Mouse (Mus musculus): ENCODE data around the gene Tjp2. TPM values are rescaled to one million over a fixed set of nuclear protein-coding genes. Genes with fewer than 3 reads are reported as not detected.

Tjp2 gene
- polyA plus RNA-seq, 2 experiments = 12.1 to 14.9 TPM

- WGBS = 97% methylated on average over 1 of the region's 1 CpGs
- Histone ChIP-seq H3K4me3 (replicated peaks; ENCODE audit: low read length) (no peak overlapping the region), H3K4me2 (replicated peaks; ENCODE audit: low read depth, low read length, severe bottlenecking) (no peak overlapping the region), H3K27ac (replicated peaks; ENCODE audit: low read depth, low read length) (no peak overlapping the region), H3K4me1 (ENCODE audit: control insufficient read depth, insufficient read depth, low read length) (peaks cover 6% of the 10 kb centered on the region), H3K36me3 (ENCODE audit: control insufficient read depth, insufficient read depth, low read length) (no peaks in the 10 kb centered on the region), H3K27me3 (ENCODE audit: control insufficient read depth, insufficient read depth, low read length) (no peaks in the 10 kb centered on the region), H3K9me3 (ENCODE audit: control insufficient read depth, low read length) (no peaks in the 10 kb centered on the region), H3K9ac (ENCODE audit: low read depth, low read length, severe bottlenecking) (no peak overlapping the region)
- no peak for ATAC-seq (ENCODE audit: low FRiP score, low read depth)
- no peak for DNase-seq (ENCODE audit: low spot score)
- no peak for TF ChIP-seq POLR2A (IDR thresholded peaks at IDR 0.05; ENCODE audit: borderline replicate concordance, extremely low read depth, insufficient read depth, insufficient read length)
These were observed 167.9 kb downstream of the Tjp2 start for GRCm38 (mm10) chr19:24056880-24057279.

- no peaks in the 10 kb centered on the region for H3K36me3 ChIP-seq (ENCODE audit: control insufficient read depth, insufficient read depth, low read length)
- DNase-seq (ENCODE audit: low spot score) (no peak), ATAC-seq (ENCODE audit: low FRiP score, low read depth) (no peak)
- H3K9me3 ChIP-seq (ENCODE audit: control insufficient read depth, low read length) = no peaks in the 10 kb centered on the region
- H3K27me3 ChIP-seq (ENCODE audit: control insufficient read depth, insufficient read depth, low read length) = no peaks in the 10 kb centered on the region
- H3K4me2 ChIP-seq (replicated peaks; ENCODE audit: low read depth, low read length, severe bottlenecking) = no peak overlapping the region
- 37% methylated on average over 2 of the region's 2 CpGs for WGBS
- no peak for TF ChIP-seq POLR2A (IDR thresholded peaks at IDR 0.05; ENCODE audit: borderline replicate concordance, extremely low read depth, insufficient read depth, insufficient read length)
- peaks cover 6% of the 10 kb centered on the region for H3K4me1 ChIP-seq (ENCODE audit: control insufficient read depth, insufficient read depth, low read length)
- H3K9ac ChIP-seq (ENCODE audit: low read depth, low read length, severe bottlenecking) = no peak overlapping the region
- no peak overlapping the region for H3K27ac ChIP-seq (replicated peaks; ENCODE audit: low read depth, low read length)
- H3K4me3 ChIP-seq (replicated peaks; ENCODE audit: low read length) = no peak overlapping the region
These were observed 169.9 kb downstream of the Tjp2 start for GRCm38 (mm10) chr19:24054904-24055303.

GRCm38 (mm10) chr19:24054265-24054664, 170.6 kb downstream of the Tjp2 start:
- TF ChIP-seq POLR2A (IDR thresholded peaks at IDR 0.05; ENCODE audit: borderline replicate concordance, extremely low read depth, insufficient read depth, insufficient read length) = no peak
- ATAC-seq (ENCODE audit: low FRiP score, low read depth) (no peak), DNase-seq (ENCODE audit: low spot score) (no peak)
- Histone ChIP-seq H3K9me3 (ENCODE audit: control insufficient read depth, low read length) (no peaks in the 10 kb centered on the region), H3K4me2 (replicated peaks; ENCODE audit: low read depth, low read length, severe bottlenecking) (no peak overlapping the region), H3K36me3 (ENCODE audit: control insufficient read depth, insufficient read depth, low read length) (no peaks in the 10 kb centered on the region), H3K4me3 (replicated peaks; ENCODE audit: low read length) (no peak overlapping the region), H3K27me3 (ENCODE audit: control insufficient read depth, insufficient read depth, low read length) (no peaks in the 10 kb centered on the region), H3K4me1 (ENCODE audit: control insufficient read depth, insufficient read depth, low read length) (peaks cover 6% of the 10 kb centered on the region), H3K27ac (replicated peaks; ENCODE audit: low read depth, low read length) (no peak overlapping the region), H3K9ac (ENCODE audit: low read depth, low read length, severe bottlenecking) (no peak overlapping the region)
- 11% methylated on average over 5 of the region's 5 CpGs for WGBS

- ATAC-seq (ENCODE audit: low FRiP score, low read depth) = no peak
- peaks cover 6% of the 10 kb centered on the region for H3K4me1 ChIP-seq (ENCODE audit: control insufficient read depth, insufficient read depth, low read length)
- H3K9me3 ChIP-seq (ENCODE audit: control insufficient read depth, low read length) = no peaks in the 10 kb centered on the region
- H3K27ac ChIP-seq (replicated peaks; ENCODE audit: low read depth, low read length) = no peak overlapping the region
- H3K9ac ChIP-seq (ENCODE audit: low read depth, low read length, severe bottlenecking) = no peak overlapping the region
- 66% methylated on average over 2 of the region's 2 CpGs for WGBS
- no peak for DNase-seq (ENCODE audit: low spot score)
- H3K27me3 ChIP-seq (ENCODE audit: control insufficient read depth, insufficient read depth, low read length) = no peaks in the 10 kb centered on the region
- no peak overlapping the region for H3K4me2 ChIP-seq (replicated peaks; ENCODE audit: low read depth, low read length, severe bottlenecking)
- no peak for TF ChIP-seq POLR2A (IDR thresholded peaks at IDR 0.05; ENCODE audit: borderline replicate concordance, extremely low read depth, insufficient read depth, insufficient read length)
- H3K4me3 ChIP-seq (replicated peaks; ENCODE audit: low read length) = no peak overlapping the region
- no peaks in the 10 kb centered on the region for H3K36me3 ChIP-seq (ENCODE audit: control insufficient read depth, insufficient read depth, low read length)
These were observed 174.3 kb downstream of the Tjp2 start for GRCm38 (mm10) chr19:24050514-24050913.

GRCm38 (mm10) chr19:24049329-24049728, 175.5 kb downstream of the Tjp2 start:
- Histone ChIP-seq H3K9me3 (ENCODE audit: control insufficient read depth, low read length) (no peaks in the 10 kb centered on the region), H3K9ac (ENCODE audit: low read depth, low read length, severe bottlenecking) (no peak overlapping the region), H3K4me3 (replicated peaks; ENCODE audit: low read length) (no peak overlapping the region), H3K36me3 (ENCODE audit: control insufficient read depth, insufficient read depth, low read length) (no peaks in the 10 kb centered on the region), H3K4me2 (replicated peaks; ENCODE audit: low read depth, low read length, severe bottlenecking) (no peak overlapping the region), H3K27ac (replicated peaks; ENCODE audit: low read depth, low read length) (no peak overlapping the region), H3K4me1 (ENCODE audit: control insufficient read depth, insufficient read depth, low read length) (peaks cover 2% of the 10 kb centered on the region), H3K27me3 (ENCODE audit: control insufficient read depth, insufficient read depth, low read length) (no peaks in the 10 kb centered on the region)
- no peak for ATAC-seq (ENCODE audit: low FRiP score, low read depth)
- TF ChIP-seq POLR2A (IDR thresholded peaks at IDR 0.05; ENCODE audit: borderline replicate concordance, extremely low read depth, insufficient read depth, insufficient read length) = no peak
- 83% methylated on average over 3 of the region's 3 CpGs for WGBS
- no peak for DNase-seq (ENCODE audit: low spot score)

Measured in limb, embryonic 14.5 days (tissue).